8 mouse cellular contexts compared by ENCODE assay signal in genomic region chr2:33131500-33132092, GRCm38 (mm10). TPM values are rescaled to one million over a fixed set of nuclear protein-coding genes. Genes with fewer than 3 reads are reported as not detected.
A peak's percentile ranks its signal among the peaks of the same experiment; 100 is the strongest.
DNase-seq lines count a peak whose midpoint lies in the region; ATAC-seq and TF ChIP-seq lines count a peak whose summit lies in the region.

Garnl3 (minus strand) TSS chr2:33131654.

- H3K27ac ChIP-seq in forebrain, postnatal 0 days (ENCODE audit: low read depth, low read length) = peak within 1 kb of the TSS; percentile 72; the same call in 1 of the 2 replicates
- 0 out of 2 replicates have a peak within 1 kb of the TSS, but pooled peaks have one; percentile 40 for H3K27ac ChIP-seq in hindbrain, embryonic 12.5 days

- H3K9ac ChIP-seq in forebrain, postnatal 0 days = peak within 1 kb of the TSS; percentile 75
- H3K9ac ChIP-seq in hindbrain, embryonic 12.5 days = peak within 1 kb of the TSS; percentile 72; the same call in 1 of the 2 replicates

- peak; percentile 62 for ATAC-seq in forebrain, postnatal 0 days
- ATAC-seq in hindbrain, embryonic 12.5 days (ENCODE audit: low FRiP score) = peak; percentile 62

- H3K9me3 ChIP-seq in forebrain, postnatal 0 days (ENCODE audit: low read length) = no peaks in the 10 kb centered on the region
- H3K9me3 ChIP-seq in hindbrain, embryonic 12.5 days (replicated peaks) = no peaks in the 10 kb centered on the region

- no peaks in the 10 kb centered on the region for H3K27me3 ChIP-seq in forebrain, postnatal 0 days (ENCODE audit: insufficient read depth, low read length)
- H3K27me3 ChIP-seq in hindbrain, embryonic 12.5 days = peaks cover 23% of the 10 kb centered on the region

- peak; percentile 87 for TF ChIP-seq CTCF in forebrain, postnatal 0 days (IDR thresholded peaks at IDR 0.05; ENCODE audit: low read depth)

- 2% methylated on average over 22 of the region's 22 CpGs for WGBS in forebrain, postnatal 0 days
- WGBS in hindbrain, embryonic 12.5 days = 1% methylated on average over 22 of the region's 22 CpGs

- peak; percentile 84 for DNase-seq in Muller cell, postnatal 12 days (ENCODE audit: inconsistent ontology term)
- DNase-seq in c-Kit-positive CD71-positive TER-119-negative erythroid progenitor cells, embryonic 14.5 days (ENCODE audit: low read depth) = peak; percentile 46
- peak; percentile 80 for DNase-seq in forebrain, postnatal 0 days
- peak; percentile 38 to 43 for DNase-seq in layer of hippocampus, postnatal 25 days (ENCODE audit: extremely low spot score in 1 of 2, low spot score in 1 of 2)
- DNase-seq in lung, postnatal 10 days = peak; percentile 91
- DNase-seq in retina, postnatal 7 days (ENCODE audit: low read depth, low spot score) = peak; percentile 23
- peak; percentile 78 for DNase-seq in yolk sac, embryonic 10.5 days (ENCODE audit: low spot score)

- H3K4me1 ChIP-seq in forebrain, postnatal 0 days (ENCODE audit: insufficient read depth) = peaks cover 11% of the 10 kb centered on the region; the same call in 1 of the 2 replicates
- peaks cover 17% of the 10 kb centered on the region for H3K4me1 ChIP-seq in hindbrain, embryonic 12.5 days

- peak within 1 kb of the TSS; percentile 73 for H3K4me3 ChIP-seq in forebrain, postnatal 0 days (ENCODE audit: low read depth, low read length)
- peak within 1 kb of the TSS; percentile 66 for H3K4me3 ChIP-seq in hindbrain, embryonic 12.5 days

- no peaks in the 10 kb centered on the region for H3K36me3 ChIP-seq in forebrain, postnatal 0 days (ENCODE audit: insufficient read depth)
- 0 out of 2 replicates have a peak, but pooled peaks cover 4% of the 10 kb centered on the region for H3K36me3 ChIP-seq in hindbrain, embryonic 12.5 days

- H3K4me2 ChIP-seq in forebrain, postnatal 0 days (ENCODE audit: low read depth) = peak within 1 kb of the TSS; percentile 98
- peak within 1 kb of the TSS; percentile 97 for H3K4me2 ChIP-seq in hindbrain, embryonic 12.5 days (replicated peaks)

RNA-seq across cellular contexts. Expression of gene Garnl3, which starts in this region (rescaled TPM):
- 114 and 139 TPM in 2 replicates for total RNA-seq in forebrain, postnatal 0 days (2014; rRNA removed)
- 43.7 and 49.8 TPM in 2 replicates for polyA plus RNA-seq in forebrain, postnatal 0 days (2015; fragmentation: Nextera tagmentation; extraction: Ambion mirVana)
- polyA plus RNA-seq in hindbrain, embryonic 12.5 days (2016; fragmentation: Nextera tagmentation; extraction: Ambion mirVana) = 20.6 and 24.2 TPM in 2 replicates
- 10 to 100 TPM; 37.5 to 44.8 TPM for total RNA-seq in layer of hippocampus, postnatal 25 days (2021)

Comparison
In these comparisons a context has a peak if more than half of its experiments do, and no peak if none do; other contexts are left out.
1. Peak in every context shown above with its lines: DNase-seq, ATAC-seq, H3K4me3 ChIP-seq and H3K27ac ChIP-seq.
2. DNase-seq: peak in every context shown above with its lines; median percentile 91 in lung, postnatal 10 days; 84 in Muller cell, postnatal 12 days; 80 in forebrain, postnatal 0 days; 78 in yolk sac, embryonic 10.5 days; 46 in c-Kit-positive CD71-positive TER-119-negative erythroid progenitor cells, embryonic 14.5 days; 40 in layer of hippocampus, postnatal 25 days; 23 in retina, postnatal 7 days.